Mouse (Mus musculus) embryo, embryonic 10.5 days (tissue): ENCODE results near the gene 4931406P16Rik.
A peak's percentile ranks its signal among the peaks of the same experiment; 100 is the strongest.

ENCODE experiments used
- DNase-seq: peaks from one replicate; pipeline ENCODE4 v3.0.0-alpha.2; 2015; ENCODE audit warnings: low spot score

Gene 4931406P16Rik

DNA sequence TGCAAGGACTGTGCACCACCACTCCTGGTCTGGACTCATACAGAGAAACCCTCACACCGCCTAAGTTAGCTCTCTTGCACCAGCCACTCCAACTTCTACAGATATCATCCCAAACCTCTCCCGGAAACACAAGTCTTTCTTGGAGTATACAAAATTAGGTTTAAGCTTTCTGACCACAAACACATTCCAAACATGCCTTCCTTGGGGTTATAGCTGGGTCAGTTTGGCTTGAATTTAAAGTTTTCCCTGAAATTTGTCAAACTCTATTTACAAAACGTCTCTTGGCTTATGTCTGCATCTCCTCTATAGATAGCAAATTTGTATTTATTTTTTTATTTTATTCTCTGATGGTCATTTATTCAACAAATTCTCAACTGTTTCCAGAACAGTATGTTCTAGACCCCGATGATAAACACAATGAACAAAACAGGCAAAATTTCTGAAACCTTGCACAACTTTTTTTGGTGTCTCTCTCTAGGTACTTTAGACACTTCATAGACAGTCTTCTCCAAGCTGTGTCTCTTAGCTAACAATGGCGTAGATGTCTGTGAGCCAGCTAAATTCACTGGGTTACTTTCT, 4.1 kb downstream of the 4931406P16Rik start:
- DNase-seq, result no peak

GRCm38 (mm10) chr7:34308586-34308985, 4.8 kb downstream of the 4931406P16Rik start:
- DNase-seq, result no peak

DNA sequence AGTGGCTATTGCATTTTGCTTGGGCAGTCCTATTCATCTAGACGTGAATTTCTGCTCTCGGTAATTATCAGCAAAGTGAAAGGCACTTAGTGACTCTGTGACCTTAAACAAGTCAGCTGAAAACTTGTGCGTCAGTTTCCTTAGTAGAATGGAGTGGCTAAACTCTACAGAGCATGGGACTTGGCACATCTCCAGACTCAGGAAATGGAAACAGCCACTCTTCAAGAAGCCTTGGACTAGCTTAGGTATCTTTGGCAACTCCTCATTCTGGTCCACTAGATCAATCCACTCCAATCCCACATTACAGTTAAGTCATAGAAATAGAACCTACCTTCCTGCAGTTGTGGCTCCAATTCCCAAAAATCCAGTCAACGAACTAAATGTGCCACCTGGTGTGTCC, 7.9 kb downstream of the 4931406P16Rik start:
- DNase-seq, result no peak

GRCm38 (mm10) chr7:34302651-34303050, 10.7 kb downstream of the 4931406P16Rik start:
- DNase-seq, result no peak

DNA sequence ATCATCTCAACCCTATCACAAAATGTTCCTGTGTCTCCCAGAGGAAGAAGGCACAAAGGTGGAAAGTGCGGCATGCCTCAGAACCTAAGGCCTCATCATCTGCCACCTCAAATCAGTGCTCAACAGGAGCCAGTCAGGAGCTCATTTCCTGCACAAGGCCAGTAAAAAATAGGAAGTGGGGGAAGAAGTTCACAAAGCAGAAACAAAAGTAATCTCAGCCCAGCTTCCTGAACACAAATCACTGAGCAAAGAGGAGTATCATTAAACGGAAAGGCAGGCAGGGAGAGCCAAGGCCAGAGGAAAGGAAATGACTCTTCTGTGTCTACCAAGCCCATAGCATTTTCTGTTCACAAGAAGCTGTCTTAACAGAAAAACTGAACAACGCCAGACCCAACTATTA, 11.4 kb downstream of the 4931406P16Rik start:
- no peak for DNase-seq

DNA sequence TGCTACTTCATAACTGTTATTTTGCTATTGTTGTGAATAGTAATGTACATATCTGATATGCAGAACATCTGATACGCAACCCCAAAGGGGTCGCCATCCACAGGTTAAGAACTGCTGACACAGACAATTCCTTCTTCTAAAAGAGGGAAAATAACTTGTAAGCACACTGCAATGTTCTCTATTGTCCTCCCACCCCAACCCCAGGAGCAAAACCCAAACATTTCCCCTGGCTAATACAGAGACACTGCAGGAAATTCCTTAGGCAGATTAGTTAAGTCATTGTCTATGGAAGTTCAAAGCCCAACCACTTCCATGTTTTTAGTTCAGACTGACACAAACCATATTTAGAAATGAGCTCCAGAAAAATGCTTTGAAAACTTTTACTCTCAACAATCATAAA, 14.5 kb downstream of the 4931406P16Rik start:
- no peak for DNase-seq

- no peak for DNase-seq
Measured at GRCm38 (mm10) chr7:34296124-34296523, 17.2 kb downstream of the 4931406P16Rik start.

GRCm38 (mm10) chr7:34292633-34293032, 20.7 kb downstream of the 4931406P16Rik start:
- DNase-seq, result no peak

DNA sequence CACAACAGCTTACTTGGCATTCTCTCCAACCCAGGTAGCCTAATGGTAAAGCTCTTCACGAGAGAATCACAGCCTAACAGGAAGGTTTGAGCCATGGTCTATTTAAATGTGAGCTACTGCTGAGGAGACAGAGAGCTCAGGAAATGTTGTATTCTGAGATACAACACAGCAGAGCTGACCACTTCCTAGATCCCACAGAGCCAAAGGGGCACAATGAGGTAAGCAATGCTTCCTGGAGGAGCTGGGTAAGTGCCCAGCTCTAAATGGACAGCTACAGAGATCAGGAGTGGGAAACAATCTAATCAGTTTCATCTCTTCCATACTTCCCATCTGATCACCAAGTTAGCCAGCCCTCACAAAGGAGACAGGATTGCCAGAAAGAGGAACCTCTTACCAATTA, 22.1 kb downstream of the 4931406P16Rik start:
- no peak for DNase-seq

- no peak for DNase-seq
Measured at GRCm38 (mm10) chr7:34290450-34291151, 22.8 kb downstream of the 4931406P16Rik start.

DNA sequence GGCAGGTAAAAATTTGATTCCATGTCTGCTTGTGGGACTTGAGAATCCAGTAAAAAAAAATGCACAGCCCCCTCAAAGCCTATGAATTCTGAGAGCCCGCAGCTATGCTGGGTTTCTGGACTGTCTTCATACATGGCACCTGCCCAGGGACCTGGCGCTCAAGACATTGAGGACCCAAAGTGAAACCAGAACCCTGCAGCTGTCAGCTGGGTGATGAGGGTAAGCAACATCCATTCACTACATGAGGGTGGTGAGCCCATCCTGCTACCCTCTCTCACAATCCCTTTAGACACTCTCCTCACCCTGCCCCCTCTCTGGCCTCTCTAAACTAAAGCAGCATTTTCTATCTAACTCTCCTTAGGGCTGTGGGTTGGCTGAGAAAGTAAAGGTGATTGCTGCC, 35.7 kb downstream of the 4931406P16Rik start:
- no peak for DNase-seq

GRCm38 (mm10) chr7:34276066-34276465, 37.3 kb downstream of the 4931406P16Rik start:
- no peak for DNase-seq

DNA sequence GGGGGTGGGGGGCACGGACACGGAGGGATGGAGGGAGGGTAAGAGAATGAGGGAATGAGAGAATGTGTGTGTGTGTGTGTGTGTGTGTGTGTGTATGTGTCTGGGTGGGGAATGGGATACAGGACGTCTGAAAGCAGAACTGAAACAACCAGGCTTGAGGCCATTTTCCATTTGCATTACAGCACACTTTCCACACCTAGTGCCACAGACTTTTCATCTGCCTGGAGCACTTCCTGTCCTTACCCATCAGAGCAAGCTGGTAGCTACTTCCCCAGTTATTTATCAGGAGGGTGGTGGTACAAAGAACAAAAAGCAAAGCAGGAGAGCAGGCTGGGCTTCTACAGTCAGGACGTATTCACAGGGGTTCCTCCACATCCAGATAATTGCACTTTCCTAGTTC, 40.9 kb downstream of the 4931406P16Rik start:
- no peak for DNase-seq

- no peak for DNase-seq
Measured at GRCm38 (mm10) chr7:34268463-34268862, 44.9 kb downstream of the 4931406P16Rik start.

DNA sequence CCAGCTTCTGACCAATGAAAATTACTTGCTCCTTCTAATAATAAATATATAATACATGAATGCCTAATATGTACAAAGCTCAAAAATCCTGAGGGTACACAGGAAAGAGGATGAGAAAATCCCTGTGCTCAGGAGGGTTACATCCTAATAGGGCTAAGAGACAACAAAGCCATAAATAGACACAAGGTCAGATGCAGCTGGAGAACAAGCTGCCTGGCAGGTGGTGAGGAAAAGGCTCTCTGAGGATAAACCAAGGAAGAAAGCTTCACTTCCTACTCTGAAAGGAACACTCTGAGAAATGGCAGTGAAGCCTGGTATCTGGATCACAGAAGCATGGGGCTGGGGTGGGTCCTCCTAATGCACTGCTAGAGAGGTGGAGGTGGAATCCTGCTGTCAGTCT, 46.9 kb downstream of the 4931406P16Rik start:
- DNase-seq, result no peak

DNA sequence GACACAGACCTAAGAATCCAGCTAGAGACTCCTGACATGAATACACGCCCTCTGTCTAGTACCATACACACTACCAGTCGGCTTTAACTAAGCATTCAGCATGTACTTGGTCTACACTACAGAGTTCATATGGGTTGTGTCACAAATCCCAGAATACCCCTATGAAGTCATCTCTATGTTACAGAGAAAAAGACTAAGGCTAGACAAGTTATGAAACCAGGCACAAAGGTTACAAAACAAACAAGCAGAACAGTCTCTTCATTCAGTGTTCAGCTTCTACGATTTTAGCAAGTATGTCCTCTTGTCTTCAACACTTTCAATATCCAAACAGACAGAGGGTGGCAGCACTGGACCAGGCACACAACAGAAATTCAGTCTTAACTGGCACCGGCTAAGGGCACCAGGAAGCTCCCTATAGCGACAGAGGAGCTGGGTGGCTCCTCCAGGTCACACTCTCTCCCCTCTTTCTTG, 47.4 kb downstream of the 4931406P16Rik start:
- peak; percentile 55 for DNase-seq

GRCm38 (mm10) chr7:34263437-34263836, 49.9 kb downstream of the 4931406P16Rik start:
- no peak for DNase-seq

DNA sequence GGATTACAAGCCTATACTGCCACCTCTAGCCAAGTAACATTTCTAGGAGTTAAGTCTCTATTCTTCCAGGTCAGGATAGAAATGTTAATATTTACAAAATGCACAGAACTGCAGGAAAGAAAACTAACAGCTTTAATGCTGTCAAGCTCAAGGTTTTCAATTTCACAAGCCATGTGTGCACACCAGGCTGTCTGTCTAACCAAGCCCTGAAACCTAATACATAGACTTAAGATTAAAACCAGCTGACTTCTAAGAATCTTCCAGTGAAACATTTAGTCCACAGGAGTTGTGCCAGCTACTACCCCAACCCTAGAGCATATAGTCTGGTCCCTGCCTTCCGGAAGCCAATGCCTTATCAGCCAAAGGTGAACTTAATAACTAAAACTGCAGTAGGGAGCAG, 54.9 kb downstream of the 4931406P16Rik start:
- DNase-seq, result no peak

GRCm38 (mm10) chr7:34257279-34257678, 56.1 kb downstream of the 4931406P16Rik start:
- no peak for DNase-seq

DNA sequence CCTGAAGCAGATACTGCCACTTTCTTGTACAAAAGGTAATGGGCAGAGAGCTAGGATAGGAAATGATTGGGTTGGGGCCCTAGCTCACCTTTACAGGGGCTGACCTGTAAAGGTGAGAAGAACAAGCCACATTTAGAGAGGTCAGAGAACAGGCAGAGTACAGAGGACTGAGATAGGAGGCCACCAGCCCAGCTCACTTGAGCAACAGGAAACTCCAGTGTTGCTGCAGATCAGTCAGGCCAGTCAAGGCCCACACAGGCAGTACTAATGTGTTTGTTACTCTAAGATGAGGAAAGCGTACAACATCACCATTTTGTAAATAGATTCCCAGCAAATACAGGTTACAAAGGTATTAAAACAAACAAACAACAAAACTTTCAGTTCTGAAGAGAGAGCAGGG, 57.4 kb downstream of the 4931406P16Rik start:
- no peak for DNase-seq

DNA sequence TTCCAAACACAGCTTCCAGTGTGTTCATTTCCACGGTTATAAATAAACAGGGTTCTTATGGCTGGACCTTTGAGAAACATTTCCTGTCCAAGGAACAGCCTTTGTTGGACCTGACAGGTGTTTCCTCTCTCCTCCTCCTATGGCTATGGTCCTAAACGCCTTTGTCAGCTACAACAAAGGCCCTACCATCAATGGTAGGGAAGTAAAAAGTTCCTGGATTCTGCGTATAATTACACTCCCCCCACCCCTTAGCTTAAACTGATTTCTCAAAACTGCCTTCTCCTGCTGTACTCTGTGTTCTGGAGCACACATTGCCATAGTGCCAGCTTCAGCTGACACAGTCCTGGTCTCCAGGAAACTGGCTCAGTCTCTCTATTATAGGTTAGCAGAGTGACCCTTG, 58.2 kb downstream of the 4931406P16Rik start:
- DNase-seq, result no peak

- peak; percentile 29 for DNase-seq
Measured at GRCm38 (mm10) chr7:34252030-34252429, 61.3 kb downstream of the 4931406P16Rik start.

DNA sequence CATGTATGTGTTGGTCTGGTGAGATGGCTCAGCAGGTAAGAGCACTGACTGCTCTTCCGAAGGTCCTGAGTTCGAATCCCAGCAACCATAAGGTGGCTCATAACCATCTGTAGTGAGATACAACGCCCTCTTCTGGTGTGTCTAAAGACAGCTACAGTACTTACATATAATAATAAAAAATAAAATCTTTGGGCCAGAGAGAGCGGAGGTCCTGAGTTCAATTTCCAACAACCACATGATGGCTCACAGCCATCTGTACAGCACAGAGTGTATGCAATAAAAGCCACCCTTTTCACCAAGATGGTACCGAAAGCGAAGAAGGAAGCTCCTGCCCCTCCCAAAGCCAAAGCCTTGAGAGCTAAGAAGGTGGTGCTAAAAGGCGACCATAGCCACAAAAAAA, 62.6 kb downstream of the 4931406P16Rik start, which contains the start of gene Gm6096:
Gm6096 (plus strand) TSS at position 301 of the 400 bp plus-strand sequence.
- DNase-seq, result no peak
